ENCODE assay signal across 8 mouse cellular contexts in the genomic region with DNA sequence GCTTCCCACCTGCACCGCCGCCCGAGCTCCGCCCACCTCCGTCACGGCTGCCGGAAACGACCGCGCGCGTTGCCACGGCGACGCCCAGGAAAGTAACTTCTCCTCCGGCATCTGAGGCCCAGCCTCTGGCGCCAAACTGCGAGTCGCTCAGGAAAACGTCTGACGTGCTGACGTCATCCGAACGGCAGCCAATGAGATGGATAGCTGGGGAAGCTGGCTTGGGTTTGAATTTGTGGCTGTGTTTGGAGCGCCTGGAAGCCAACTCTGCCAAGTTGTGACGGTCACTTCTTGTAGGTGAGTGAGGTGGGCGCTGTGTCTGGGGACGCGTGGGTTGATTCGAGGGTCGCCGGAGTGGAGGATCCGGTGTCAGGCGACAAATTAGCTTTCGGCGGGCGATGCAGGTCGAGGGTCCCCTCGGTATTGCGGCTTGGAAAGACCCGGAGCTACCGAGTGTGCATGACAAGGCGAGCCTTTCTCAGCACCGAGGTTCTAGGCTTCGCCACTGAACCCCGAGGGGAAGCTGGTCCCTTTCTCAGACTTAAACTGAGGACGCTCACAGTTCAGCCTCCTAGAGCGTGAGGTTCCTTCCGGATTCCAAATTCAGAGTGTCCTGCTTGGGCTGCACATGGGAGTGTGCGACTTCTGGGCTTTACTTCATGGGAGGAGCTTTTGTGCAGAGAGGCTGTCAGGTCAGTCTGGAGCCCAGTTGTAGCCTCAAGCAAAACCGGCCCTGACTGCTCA. TPM values are rescaled to one million over a fixed set of nuclear protein-coding genes. Genes with fewer than 3 reads are reported as not detected.
A peak's percentile ranks its signal among the peaks of the same experiment; 100 is the strongest.
DNase-seq lines count a peak whose midpoint lies in the region; ATAC-seq and TF ChIP-seq lines count a peak whose summit lies in the region.

A gene (plus strand): TSS at position 139 of the 741 bp plus-strand sequence.
A gene (minus strand): TSS at position 149 of the 741 bp plus-strand sequence.

- peak; percentile 89 for ATAC-seq in erythroid progenitor cell, adult 5-6 weeks (replicated peaks; ENCODE audit: low FRiP score, poor library complexity, severe bottlenecking)
- peak; percentile 98 for ATAC-seq in heart, embryonic 12.5 days (ENCODE audit: insufficient number of reproducible peaks, low FRiP score)
- peak; percentile 99 for ATAC-seq in kidney, postnatal 0 days (replicated peaks; ENCODE audit: low FRiP score, low read depth)
- ATAC-seq in liver, embryonic 11.5 days (replicated peaks; ENCODE audit: low FRiP score) = peak; percentile 94
- peak; percentile 98 for ATAC-seq in stomach, embryonic 14.5 days (ENCODE audit: insufficient number of reproducible peaks, insufficient read depth, low FRiP score, low read depth)

- WGBS in heart, embryonic 12.5 days = under 1% methylated on average over 51 of the region's 51 CpGs
- under 1% methylated on average over 51 of the region's 51 CpGs for WGBS in kidney, postnatal 0 days
- WGBS in liver, embryonic 11.5 days = under 1% methylated on average over 51 of the region's 51 CpGs
- WGBS in stomach, embryonic 14.5 days = under 1% methylated on average over 51 of the region's 51 CpGs

- H3K9ac ChIP-seq in heart, embryonic 12.5 days = peak within 1 kb of the TSS; percentile 78
- peak within 1 kb of the TSS; percentile 65 for H3K9ac ChIP-seq in kidney, postnatal 0 days (ENCODE audit: low read depth, low read length)
- peak within 1 kb of the TSS; percentile 90 for H3K9ac ChIP-seq in liver, embryonic 11.5 days (ENCODE audit: low read depth, low read length)
- peak within 1 kb of the TSS; percentile 57 for H3K9ac ChIP-seq in stomach, embryonic 14.5 days (replicated peaks; ENCODE audit: low read depth, low read length)

- H3K4me1 ChIP-seq in heart, embryonic 12.5 days (replicated peaks) = peaks cover 5% of the 10 kb centered on the region
- H3K4me1 ChIP-seq in kidney, postnatal 0 days (replicated peaks; ENCODE audit: insufficient read depth, low read length) = no peaks in the 10 kb centered on the region
- H3K4me1 ChIP-seq in liver, embryonic 11.5 days (replicated peaks; ENCODE audit: control insufficient read depth, insufficient read depth, low read length) = peaks cover 10% of the 10 kb centered on the region
- H3K4me1 ChIP-seq in stomach, embryonic 14.5 days (ENCODE audit: control insufficient read depth, insufficient read depth, low read length) = peaks cover 6% of the 10 kb centered on the region; the same call in 1 of the 2 replicates

- no peaks in the 10 kb centered on the region for H3K27me3 ChIP-seq in heart, embryonic 12.5 days (replicated peaks)
- no peaks in the 10 kb centered on the region for H3K27me3 ChIP-seq in kidney, postnatal 0 days (ENCODE audit: insufficient read depth, low read length)
- H3K27me3 ChIP-seq in liver, embryonic 11.5 days (replicated peaks; ENCODE audit: control insufficient read depth, insufficient read depth, low read length) = no peaks in the 10 kb centered on the region
- H3K27me3 ChIP-seq in stomach, embryonic 14.5 days (ENCODE audit: control insufficient read depth, insufficient read depth, low read length) = no peaks in the 10 kb centered on the region

- H3K27ac ChIP-seq in heart, embryonic 12.5 days (ENCODE audit: poor library complexity, severe bottlenecking) = peak within 1 kb of the TSS; percentile 55; the same call in 1 of the 2 replicates
- H3K27ac ChIP-seq in kidney, postnatal 0 days = peak within 1 kb of the TSS; percentile 66
- peak within 1 kb of the TSS; percentile 79 for H3K27ac ChIP-seq in liver, embryonic 11.5 days (ENCODE audit: low read depth, low read length)
- peak within 1 kb of the TSS; percentile 71 for H3K27ac ChIP-seq in stomach, embryonic 14.5 days (ENCODE audit: low read length)

- peak within 1 kb of the TSS; percentile 68 for H3K4me2 ChIP-seq in heart, embryonic 12.5 days
- peak within 1 kb of the TSS; percentile 67 for H3K4me2 ChIP-seq in kidney, postnatal 0 days (ENCODE audit: low read length)
- peak within 1 kb of the TSS; percentile 83 for H3K4me2 ChIP-seq in liver, embryonic 11.5 days
- H3K4me2 ChIP-seq in stomach, embryonic 14.5 days (replicated peaks; ENCODE audit: low read depth, low read length) = peak within 1 kb of the TSS; percentile 63

- DNase-seq in CD4-positive helper T cell, adult 2 months (ENCODE audit: low read depth, low spot score) = peak; percentile 98
- peak; percentile 94 for DNase-seq in brain, embryonic 18.5 days (ENCODE audit: low read depth, low spot score)
- peak; percentile 98 for DNase-seq in kidney, postnatal 0 days (ENCODE audit: low spot score)
- peak; percentile 90 for DNase-seq in liver, embryonic 11.5 days (ENCODE audit: low spot score)
- DNase-seq in naive thymus-derived CD4-positive, alpha-beta T cell, adult 2 months (ENCODE audit: low read depth) = peak; percentile 97

- no peaks in the 10 kb centered on the region for H3K36me3 ChIP-seq in heart, embryonic 12.5 days
- no peaks in the 10 kb centered on the region for H3K36me3 ChIP-seq in kidney, postnatal 0 days (ENCODE audit: insufficient read depth, low read length)
- no peaks in the 10 kb centered on the region for H3K36me3 ChIP-seq in liver, embryonic 11.5 days (ENCODE audit: control insufficient read depth, insufficient read depth, low read length)
- no peaks in the 10 kb centered on the region for H3K36me3 ChIP-seq in stomach, embryonic 14.5 days (ENCODE audit: control insufficient read depth, insufficient read depth, low read length)

- no peak for TF ChIP-seq CTCF in kidney, postnatal 0 days (IDR thresholded peaks at IDR 0.05; ENCODE audit: low read depth)

- H3K4me3 ChIP-seq in heart, embryonic 12.5 days = peak within 1 kb of the TSS; percentile 75
- H3K4me3 ChIP-seq in kidney, postnatal 0 days (replicated peaks; ENCODE audit: low read depth, low read length) = peak within 1 kb of the TSS; percentile 69
- peak within 1 kb of the TSS; percentile 87 for H3K4me3 ChIP-seq in liver, embryonic 11.5 days (ENCODE audit: low read depth, low read length)
- H3K4me3 ChIP-seq in stomach, embryonic 14.5 days (ENCODE audit: low read depth, low read length) = peak within 1 kb of the TSS; percentile 82

- H3K9me3 ChIP-seq in heart, embryonic 12.5 days (replicated peaks) = no peaks in the 10 kb centered on the region
- no peaks in the 10 kb centered on the region for H3K9me3 ChIP-seq in kidney, postnatal 0 days (replicated peaks; ENCODE audit: low read length)
- no peaks in the 10 kb centered on the region for H3K9me3 ChIP-seq in liver, embryonic 11.5 days (ENCODE audit: control insufficient read depth, low read length)
- no peaks in the 10 kb centered on the region for H3K9me3 ChIP-seq in stomach, embryonic 14.5 days (ENCODE audit: control insufficient read depth, low read depth, low read length)

RNA-seq across cellular contexts. Expression of the first gene that starts in this region (rescaled TPM):
- total RNA-seq in erythroid progenitor cell, adult 5-6 weeks (2015; ENCODE audit: low replicate concordance) = 185 and 241 TPM in 2 replicates
- total RNA-seq in erythroid progenitor cell, adult 5-6 weeks (2017; ENCODE audit: low replicate concordance) = 208 and 274 TPM in 2 replicates
- 14.8 and 16.2 TPM in 2 replicates for polyA plus RNA-seq in heart, embryonic 12.5 days (2016; fragmentation: Nextera tagmentation; extraction: Ambion mirVana)
- polyA plus RNA-seq in kidney, postnatal 0 days (2015; fragmentation: Nextera tagmentation; extraction: Ambion mirVana) = 9.5 and 10.0 TPM in 2 replicates
- polyA plus RNA-seq in liver, embryonic 11.5 days (2014; fragmentation: Nextera tagmentation; extraction: Ambion mirVana) = 26.4 and 31.3 TPM in 2 replicates
- 24.4 and 25.0 TPM in 2 replicates for polyA plus RNA-seq in stomach, embryonic 14.5 days (2014; fragmentation: Nextera tagmentation; extraction: Ambion mirVana)

RNA-seq across cellular contexts. Expression of the second gene that starts in this region (rescaled TPM):
- total RNA-seq in erythroid progenitor cell, adult 5-6 weeks (2015; ENCODE audit: low replicate concordance) = 10.1 and 24.5 TPM in 2 replicates
- total RNA-seq in erythroid progenitor cell, adult 5-6 weeks (2017; ENCODE audit: low replicate concordance) = 1.3 and 13.1 TPM in 2 replicates
- polyA plus RNA-seq in heart, embryonic 12.5 days (2016; fragmentation: Nextera tagmentation; extraction: Ambion mirVana) = 12.3 and 16.0 TPM in 2 replicates
- polyA plus RNA-seq in kidney, postnatal 0 days (2015; fragmentation: Nextera tagmentation; extraction: Ambion mirVana) = 11.5 and 11.9 TPM in 2 replicates
- 12.4 and 13.1 TPM in 2 replicates for polyA plus RNA-seq in liver, embryonic 11.5 days (2014; fragmentation: Nextera tagmentation; extraction: Ambion mirVana)
- polyA plus RNA-seq in stomach, embryonic 14.5 days (2014; fragmentation: Nextera tagmentation; extraction: Ambion mirVana) = 10.5 and 16.7 TPM in 2 replicates

Comparison
In these comparisons a context has a peak if more than half of its experiments do, and no peak if none do; other contexts are left out.
1. Peak in every context shown above with its lines: DNase-seq, ATAC-seq, H3K4me3 ChIP-seq and H3K27ac ChIP-seq.